Mouse (Mus musculus) C2C12 (cell line): ENCODE data around the gene Gm49325.

Experiments used
- CEBPB ChIP-seq: IDR thresholded peaks from one replicate; pipeline ENCODE4 v1.6.1; 2011; ENCODE audit warnings: low read depth, mild to moderate bottlenecking, control low read depth, moderate library complexity
- CTCF ChIP-seq: IDR thresholded peaks from one replicate; pipeline ENCODE4 v1.5.1; 2011; ENCODE audit not compliant: control insufficient read depth, insufficient read depth, insufficient read length
- MYOD1 ChIP-seq: IDR thresholded peaks from one replicate; pipeline ENCODE4 v1.6.1; 2011; ENCODE audit warnings: low read depth; ENCODE audit not compliant: control insufficient read depth, insufficient read length

DNA sequence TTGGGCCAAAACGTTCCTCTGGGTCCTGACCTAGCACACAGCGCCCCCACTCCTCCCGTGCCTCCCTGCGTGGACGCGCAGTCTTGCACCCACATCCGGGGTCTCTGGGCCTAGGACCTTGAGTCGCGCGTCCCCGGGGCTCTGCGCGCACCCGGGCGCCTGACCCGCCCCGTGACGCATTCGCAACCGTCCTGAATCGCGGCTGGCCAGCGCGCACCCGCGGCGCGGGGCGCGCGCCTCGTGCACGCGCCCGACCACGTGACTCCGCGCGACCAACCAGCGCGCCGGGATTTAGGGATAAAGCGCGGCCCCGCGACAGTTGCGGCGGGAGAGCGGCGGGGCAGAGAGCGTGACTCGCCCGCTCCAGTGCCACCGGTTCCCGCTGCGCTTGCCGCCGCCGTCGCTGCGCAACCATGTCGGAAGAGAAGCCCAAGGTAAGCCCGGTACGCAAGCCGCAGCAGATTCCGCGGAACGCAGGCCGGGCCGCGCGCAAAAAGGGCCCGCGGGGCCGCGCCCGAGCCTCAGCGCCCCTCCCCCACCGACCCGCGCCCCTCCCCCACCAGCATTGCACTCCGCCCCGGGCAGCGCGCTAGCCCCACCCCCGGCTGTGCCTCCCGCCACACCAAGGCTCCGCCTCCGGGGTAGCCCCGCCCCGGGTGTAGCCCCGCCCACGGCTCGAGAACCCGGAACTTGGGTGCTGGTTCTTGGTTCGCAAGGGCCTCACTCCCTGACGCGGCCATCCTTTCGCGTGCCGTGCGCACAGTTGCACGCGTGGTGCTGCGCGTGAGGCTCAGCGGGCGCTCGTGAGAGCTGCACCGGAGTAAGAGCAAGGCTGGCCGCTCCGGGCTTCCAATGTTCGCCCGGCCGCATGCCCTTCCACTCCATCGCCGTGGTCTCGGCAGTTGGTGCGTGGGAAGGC lies at the start of gene Gm49325, which contains the start of gene Sumo3:
- TF ChIP-seq MYOD1 (no peak), CEBPB (no peak), CTCF (no peak)
